Mouse (Mus musculus) adrenal gland, postnatal 14 days (tissue): ENCODE measurements around the gene Znrf1. TPM values are rescaled to one million over a fixed set of nuclear protein-coding genes. Genes with fewer than 3 reads are reported as not detected.

Experiments used
- DNase-seq: peaks from one replicate; pipeline ENCODE4 v3.0.0; 2021; ENCODE audit warnings: mixed read lengths
- total RNA-seq: library from RNA; stranded (reverse); gene quantifications from 2 replicates; pipeline ENCODE4 v1.2.3, GENCODE M21; 2021

The Znrf1 gene
- total RNA-seq, 1 experiment from 2014 or later = 47.7 TPM

DNA sequence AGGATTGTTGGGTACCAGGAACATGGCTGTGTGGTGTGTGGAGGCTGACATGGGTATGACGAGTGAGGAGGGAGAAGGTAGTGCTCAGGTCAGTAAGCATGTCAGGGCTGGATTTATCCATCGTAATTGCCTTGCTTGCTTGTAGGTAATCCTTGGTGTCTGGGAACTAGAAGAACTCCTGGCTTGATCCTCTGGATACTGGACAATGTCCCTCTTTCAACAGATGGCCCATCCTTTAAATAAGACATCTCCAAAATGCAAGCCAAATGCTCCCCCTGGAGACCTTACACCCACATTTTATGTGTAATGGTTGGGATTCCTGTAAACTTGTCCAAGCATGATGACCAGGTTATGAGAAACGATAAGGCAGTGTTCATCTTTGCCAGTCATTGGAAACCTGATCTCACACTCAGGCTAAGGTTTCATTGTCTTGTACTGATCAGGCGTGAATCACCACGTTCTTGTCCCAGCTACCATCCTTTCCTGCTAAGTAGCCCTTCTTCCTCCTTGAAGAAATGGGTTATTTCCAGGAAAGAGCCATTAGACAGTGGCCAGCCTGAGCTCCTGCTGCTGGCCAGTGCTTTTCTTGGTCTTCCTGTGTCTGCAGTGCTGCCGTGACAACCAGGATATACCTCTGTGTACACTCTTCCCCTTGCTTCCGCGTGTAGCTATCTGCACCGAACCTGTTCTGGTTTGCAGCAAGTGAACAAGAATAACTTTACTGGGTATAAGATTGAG is 64.0 kb downstream of the Znrf1 start:
- DNase-seq = no peak

GRCm38 (mm10) chr8:111602050-111602449 is 66.2 kb downstream of the Znrf1 start:
- no peak for DNase-seq

GRCm38 (mm10) chr8:111604986-111605385 is 69.1 kb downstream of the Znrf1 start:
- DNase-seq = no peak

DNA sequence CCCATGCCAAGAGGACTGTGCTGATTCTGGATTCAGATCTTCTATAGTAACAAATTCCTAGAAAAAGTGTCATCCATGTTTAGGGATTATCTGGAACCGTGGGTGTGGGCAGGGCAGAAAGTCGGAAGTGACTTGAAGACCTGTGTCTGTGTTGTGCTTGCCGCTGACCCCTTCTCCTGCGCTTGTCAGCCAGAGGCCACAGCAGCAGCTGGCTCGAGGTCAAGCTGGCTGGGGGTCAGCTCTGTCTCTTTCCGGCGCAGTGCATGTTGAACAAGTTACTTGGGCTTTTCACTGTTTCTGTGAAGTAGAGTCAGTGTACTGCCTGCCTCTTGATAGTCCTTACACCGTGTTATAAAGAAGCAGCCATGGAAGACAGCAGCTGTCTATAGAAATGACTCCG is 71.1 kb downstream of the Znrf1 start:
- DNase-seq = no peak

- no peak for DNase-seq
Observed at GRCm38 (mm10) chr8:111607414-111607813, 71.5 kb downstream of the Znrf1 start.

DNA sequence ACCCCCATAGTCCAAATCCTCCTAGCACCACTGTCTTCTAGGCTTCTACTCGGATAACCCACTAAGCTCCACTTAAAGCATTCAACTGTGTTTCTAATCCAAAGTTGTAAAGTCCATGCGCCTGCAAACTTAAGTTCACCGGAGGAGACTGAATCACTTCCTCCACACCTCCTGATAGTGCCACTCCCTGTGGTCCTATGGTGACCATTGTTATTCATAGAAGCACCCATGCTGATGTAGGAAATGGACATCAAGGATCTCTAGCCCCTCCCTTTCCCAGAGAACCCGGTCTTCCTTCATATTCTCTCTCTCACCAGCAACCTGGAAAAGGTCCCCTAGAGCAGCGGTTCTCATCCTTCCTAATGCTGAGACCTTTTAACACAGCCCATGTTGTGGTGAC is 77.3 kb downstream of the Znrf1 start:
- no peak for DNase-seq

- no peak for DNase-seq
Observed at GRCm38 (mm10) chr8:111614786-111615701, 79.1 kb downstream of the Znrf1 start.

GRCm38 (mm10) chr8:111617812-111618211 is 81.9 kb downstream of the Znrf1 start:
- DNase-seq = no peak

- DNase-seq = no peak
Observed at GRCm38 (mm10) chr8:111618273-111618672, 82.4 kb downstream of the Znrf1 start.

DNA sequence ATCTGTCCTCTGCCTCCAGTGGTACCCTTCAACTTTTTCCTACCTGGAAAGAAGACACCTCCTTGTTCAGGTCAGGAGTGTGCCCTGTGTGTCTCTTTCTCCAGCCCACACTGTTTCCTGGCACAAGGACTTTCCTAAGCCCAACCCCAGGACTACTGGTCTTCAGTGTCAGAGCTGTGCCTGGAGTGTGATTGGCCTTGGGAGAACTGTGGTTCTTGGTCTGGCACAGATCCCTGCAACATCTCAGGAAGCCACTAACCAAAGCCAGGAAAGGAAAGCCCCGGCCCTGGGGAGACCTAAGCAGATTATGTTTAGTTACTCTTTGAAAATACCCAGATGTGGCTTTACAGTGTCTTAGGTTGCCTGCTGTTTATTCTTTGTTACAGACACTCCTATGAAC is 84.0 kb downstream of the Znrf1 start:
- peak; percentile 76 for DNase-seq

DNA sequence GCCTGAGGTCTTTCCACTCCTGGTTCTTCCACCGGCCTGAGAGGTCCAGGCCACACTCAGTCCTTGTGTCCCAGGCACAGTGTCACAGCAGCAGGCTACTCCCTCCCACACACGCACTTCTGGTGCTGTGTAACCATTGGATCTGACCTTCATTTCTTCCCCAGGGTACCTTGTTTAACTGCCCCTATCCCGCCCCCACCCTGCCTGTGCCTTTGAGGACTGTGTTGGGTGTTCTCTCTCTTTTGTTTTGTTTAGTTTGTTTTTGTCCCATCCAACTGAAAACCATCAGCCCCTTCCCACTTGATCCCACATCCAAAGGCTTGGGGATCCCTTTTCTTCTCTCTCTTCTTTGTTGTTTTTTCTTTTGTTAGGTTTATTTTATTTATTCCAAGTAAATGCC is 86.2 kb downstream of the Znrf1 start:
- no peak for DNase-seq

DNA sequence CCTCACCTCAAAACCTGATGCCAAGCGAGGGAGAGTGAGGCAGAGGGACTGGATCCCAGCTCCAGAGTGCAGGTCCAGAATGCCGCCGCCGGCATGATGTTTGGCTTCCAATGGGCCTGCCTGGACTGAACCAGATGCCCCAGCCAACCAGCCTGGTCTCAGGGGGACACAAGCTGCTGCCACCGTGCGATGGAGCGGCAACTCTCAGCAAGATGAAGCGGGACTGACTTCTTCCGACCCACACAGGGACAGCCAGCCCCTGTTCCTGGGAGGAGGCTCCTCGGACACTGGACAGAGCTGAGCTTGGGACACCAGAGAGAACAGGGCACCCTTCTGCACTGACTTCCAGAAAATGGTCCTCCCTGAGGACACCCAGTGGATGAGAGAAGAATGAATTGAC is 86.7 kb downstream of the Znrf1 start:
- DNase-seq = peak; percentile 42

DNA sequence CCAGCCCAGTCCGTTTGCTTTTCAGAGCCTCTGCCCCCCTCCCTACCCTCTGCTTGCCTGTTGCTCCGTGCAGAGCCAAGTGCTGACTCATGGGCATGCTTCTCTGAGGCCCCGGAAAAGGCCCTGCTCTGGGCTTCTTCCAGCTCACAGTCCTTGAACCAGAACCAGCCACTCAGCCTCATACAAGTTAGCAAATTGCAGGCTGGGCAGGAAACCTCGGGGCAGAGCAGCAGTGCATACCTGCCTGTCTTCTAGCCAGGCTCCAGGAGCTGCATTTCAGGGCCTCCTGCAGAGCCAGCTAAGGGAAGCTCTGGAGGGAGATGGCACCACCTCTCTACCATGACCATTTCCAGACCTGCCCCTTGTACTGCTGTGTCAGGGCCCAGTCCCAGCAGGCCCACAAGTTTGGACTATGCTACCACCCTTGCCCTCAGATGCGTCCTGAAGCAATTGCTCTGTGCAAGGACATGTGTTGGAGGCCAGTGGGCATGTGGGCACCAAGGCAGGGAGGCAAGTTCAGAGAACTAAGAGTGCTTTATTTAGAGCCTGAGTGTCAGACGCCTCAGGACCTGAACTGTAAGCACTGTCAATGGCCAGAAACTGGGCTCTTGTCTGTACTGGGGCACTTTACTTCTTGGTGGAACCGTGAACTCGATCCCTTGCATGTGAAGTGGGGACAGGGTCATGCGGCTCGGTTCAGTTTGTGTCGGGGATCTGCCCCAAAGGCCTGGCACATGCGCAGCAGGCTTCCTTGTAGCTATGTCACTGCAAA is 88.4 kb downstream of the Znrf1 start:
- DNase-seq = peak; percentile 92

DNA sequence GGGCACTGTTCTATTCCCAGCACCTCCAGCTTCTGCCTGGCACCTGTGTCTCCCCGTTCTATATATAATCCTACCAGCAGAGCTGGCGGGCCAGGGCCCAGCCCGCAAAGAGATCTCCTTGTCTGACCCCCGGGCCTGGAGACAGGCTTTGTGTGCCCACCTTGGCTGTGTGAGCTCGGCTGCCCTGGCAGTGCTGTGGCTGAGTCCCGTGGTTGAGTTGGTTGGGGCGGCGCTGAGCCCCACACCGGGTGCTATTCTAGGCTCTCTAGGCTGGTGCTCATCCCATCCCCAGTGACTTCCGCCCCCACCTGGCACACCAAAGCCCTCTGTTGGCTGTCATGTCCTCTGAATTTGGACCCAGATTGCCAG is 88.9 kb downstream of the Znrf1 start:
- no peak for DNase-seq

GRCm38 (mm10) chr8:111625694-111626527 is 90.0 kb downstream of the Znrf1 start:
- peak; percentile 87 for DNase-seq

GRCm38 (mm10) chr8:111626528-111626820 is 90.6 kb downstream of the Znrf1 start:
- DNase-seq = no peak

DNA sequence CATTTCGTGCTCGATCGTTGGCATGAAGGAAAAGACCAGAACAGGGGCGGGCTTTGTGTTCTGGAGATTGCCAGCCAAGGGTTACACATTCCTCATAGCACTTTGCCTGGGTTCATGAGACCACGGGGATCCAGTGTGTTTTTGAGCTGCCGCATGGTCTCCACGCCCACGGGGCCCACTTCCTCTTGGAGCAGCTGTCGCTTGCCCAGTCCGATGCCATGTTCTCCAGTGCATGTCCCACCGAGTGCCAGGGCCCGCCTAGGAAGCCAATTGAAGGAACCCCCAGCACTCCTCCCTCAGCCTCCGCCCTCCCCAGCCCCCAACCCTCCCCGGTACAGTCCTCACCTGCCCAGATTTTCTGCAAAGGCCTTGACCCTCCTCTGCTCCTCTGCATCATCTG is 91.0 kb downstream of the Znrf1 start:
- DNase-seq = no peak

DNA sequence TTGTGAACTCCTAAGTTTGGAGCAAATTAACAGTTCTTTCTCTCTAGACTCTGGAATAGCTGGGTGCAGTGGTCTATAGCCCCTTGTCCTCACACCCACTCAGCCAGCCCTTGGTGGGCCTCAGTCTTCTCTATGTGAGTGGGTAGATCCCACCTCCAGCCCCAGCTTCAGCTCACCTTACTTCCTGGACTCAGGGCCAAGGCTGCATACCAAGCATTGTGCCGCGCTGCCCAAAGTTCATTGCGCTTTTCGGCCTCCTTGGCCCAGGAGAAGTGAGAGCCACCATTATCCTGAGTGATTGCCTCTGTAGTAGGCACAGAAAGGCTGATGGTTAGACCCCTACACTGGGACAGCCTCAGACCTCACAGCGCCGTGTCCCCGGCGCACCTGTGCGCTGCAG is 92.0 kb downstream of the Znrf1 start:
- DNase-seq = no peak

GRCm38 (mm10) chr8:111628401-111628800 is 92.5 kb downstream of the Znrf1 start:
- DNase-seq = no peak

GRCm38 (mm10) chr8:111628894-111629501 is 93.1 kb downstream of the Znrf1 start:
- no peak for DNase-seq

DNA sequence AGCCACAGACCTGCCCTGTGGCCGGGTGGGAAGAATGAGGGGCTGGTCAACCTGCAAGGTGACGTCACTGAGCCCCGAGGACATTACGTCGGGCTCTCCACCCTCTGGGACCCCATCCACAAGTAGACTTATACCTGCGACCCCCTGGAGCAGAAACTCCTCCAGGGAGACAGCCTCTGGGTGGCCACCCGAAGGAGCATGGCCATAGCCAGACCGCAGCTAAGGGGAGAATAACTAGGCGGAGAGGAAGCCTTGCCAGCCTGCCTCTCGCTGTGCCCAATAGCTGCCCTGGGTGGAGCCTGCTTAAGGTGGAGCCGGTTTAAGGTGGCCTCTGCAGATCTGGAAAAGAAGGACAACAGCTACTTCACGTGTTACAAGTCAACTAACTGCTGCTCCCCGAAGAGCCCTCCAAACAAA is 94.2 kb downstream of the Znrf1 start, which contains the start of gene Ldhd:
TSS of gene Ldhd (minus strand) at position 270 of the 417 bp plus-strand sequence.
- DNase-seq = peak; percentile 88
